Mouse (Mus musculus): ENCODE data around the gene Itsn2. TPM values are rescaled to one million over a fixed set of nuclear protein-coding genes. Genes with fewer than 3 reads are reported as not detected.

Itsn2 gene
- polyA plus RNA-seq, 1 experiment from 2014 or later = 39.7 TPM

GRCm38 (mm10) chr12:4593166-4593929 is 910 bp downstream of the Itsn2 start:
- under 1% methylated on average over 56 of the region's 80 CpGs for WGBS
- Histone ChIP-seq H3K4me3 (ENCODE audit: low read length) (peak overlapping the region; percentile 93), H3K36me3 (ENCODE audit: control insufficient read depth, insufficient read depth, low read length) (no peaks in the 10 kb centered on the region), H3K4me2 (ENCODE audit: low read depth, low read length) (peak overlapping the region; percentile 92), H3K4me1 (replicated peaks; ENCODE audit: control insufficient read depth, insufficient read depth, low read length) (peaks cover 7% of the 10 kb centered on the region), H3K27ac (ENCODE audit: low read length) (peak overlapping the region; percentile 88), H3K9ac (ENCODE audit: low read length) (peak overlapping the region; percentile 93), H3K9me3 (ENCODE audit: control insufficient read depth, low read length) (no peaks in the 10 kb centered on the region), H3K27me3 (ENCODE audit: control insufficient read depth, insufficient read depth, low read depth, low read length) (no peaks in the 10 kb centered on the region)
- peak; percentile 83 for ATAC-seq (ENCODE audit: low read depth)

GRCm38 (mm10) chr12:4593930-4594391 is 1.5 kb downstream of the Itsn2 start:
- Histone ChIP-seq H3K27me3 (ENCODE audit: control insufficient read depth, insufficient read depth, low read depth, low read length) (no peaks in the 10 kb centered on the region), H3K9ac (ENCODE audit: low read length) (peak overlapping the region; percentile 93), H3K9me3 (ENCODE audit: control insufficient read depth, low read length) (no peaks in the 10 kb centered on the region), H3K36me3 (ENCODE audit: control insufficient read depth, insufficient read depth, low read length) (no peaks in the 10 kb centered on the region), H3K4me3 (ENCODE audit: low read length) (peak overlapping the region; percentile 93), H3K27ac (ENCODE audit: low read length) (no peak overlapping the region), H3K4me2 (ENCODE audit: low read depth, low read length) (peak overlapping the region; percentile 92), H3K4me1 (replicated peaks; ENCODE audit: control insufficient read depth, insufficient read depth, low read length) (peaks cover 7% of the 10 kb centered on the region)
- WGBS = 44% methylated on average over 9 of the region's 9 CpGs
- no peak for ATAC-seq (ENCODE audit: low read depth)

- Histone ChIP-seq H3K27ac (ENCODE audit: low read length) (no peak overlapping the region), H3K9ac (ENCODE audit: low read length) (no peak overlapping the region), H3K9me3 (ENCODE audit: control insufficient read depth, low read length) (no peaks in the 10 kb centered on the region), H3K4me1 (replicated peaks; ENCODE audit: control insufficient read depth, insufficient read depth, low read length) (peaks cover 7% of the 10 kb centered on the region), H3K36me3 (ENCODE audit: control insufficient read depth, insufficient read depth, low read length) (no peaks in the 10 kb centered on the region), H3K4me2 (ENCODE audit: low read depth, low read length) (0 out of 2 replicates have a peak overlapping the region, but pooled peaks have one; percentile 10), H3K4me3 (ENCODE audit: low read length) (no peak overlapping the region), H3K27me3 (ENCODE audit: control insufficient read depth, insufficient read depth, low read depth, low read length) (no peaks in the 10 kb centered on the region)
- ATAC-seq (ENCODE audit: low read depth) = no peak
- 62% methylated on average over 6 of the region's 6 CpGs for WGBS
Measured at GRCm38 (mm10) chr12:4595055-4595454, 2.6 kb downstream of the Itsn2 start.

- ATAC-seq (ENCODE audit: low read depth) = no peak
- H3K4me3 ChIP-seq (ENCODE audit: low read length) = no peak overlapping the region
- H3K36me3 ChIP-seq (ENCODE audit: control insufficient read depth, insufficient read depth, low read length) = no peaks in the 10 kb centered on the region
- H3K4me1 ChIP-seq (replicated peaks; ENCODE audit: control insufficient read depth, insufficient read depth, low read length) = peaks cover 4% of the 10 kb centered on the region
- H3K4me2 ChIP-seq (ENCODE audit: low read depth, low read length) = no peak overlapping the region
- no peaks in the 10 kb centered on the region for H3K27me3 ChIP-seq (ENCODE audit: control insufficient read depth, insufficient read depth, low read depth, low read length)
- 55% methylated on average over 8 of the region's 8 CpGs for WGBS
- H3K27ac ChIP-seq (ENCODE audit: low read length) = no peak overlapping the region
- H3K9ac ChIP-seq (ENCODE audit: low read length) = no peak overlapping the region
- no peaks in the 10 kb centered on the region for H3K9me3 ChIP-seq (ENCODE audit: control insufficient read depth, low read length)
Measured at GRCm38 (mm10) chr12:4598666-4599428, 6.4 kb downstream of the Itsn2 start.

- 70% methylated on average over 4 of the region's 4 CpGs for WGBS
- Histone ChIP-seq H3K4me1 (replicated peaks; ENCODE audit: control insufficient read depth, insufficient read depth, low read length) (no peaks in the 10 kb centered on the region), H3K9me3 (ENCODE audit: control insufficient read depth, low read length) (no peaks in the 10 kb centered on the region), H3K4me2 (ENCODE audit: low read depth, low read length) (no peak overlapping the region), H3K27me3 (ENCODE audit: control insufficient read depth, insufficient read depth, low read depth, low read length) (no peaks in the 10 kb centered on the region), H3K4me3 (ENCODE audit: low read length) (no peak overlapping the region), H3K27ac (ENCODE audit: low read length) (no peak overlapping the region), H3K9ac (ENCODE audit: low read length) (no peak overlapping the region), H3K36me3 (ENCODE audit: control insufficient read depth, insufficient read depth, low read length) (no peaks in the 10 kb centered on the region)
- no peak for ATAC-seq (ENCODE audit: low read depth)
Measured at GRCm38 (mm10) chr12:4599713-4600112, 7.3 kb downstream of the Itsn2 start.

GRCm38 (mm10) chr12:4606625-4607024 is 14.2 kb downstream of the Itsn2 start:
- Histone ChIP-seq H3K27ac (ENCODE audit: low read length) (no peak overlapping the region), H3K4me2 (ENCODE audit: low read depth, low read length) (no peak overlapping the region), H3K9ac (ENCODE audit: low read length) (no peak overlapping the region), H3K36me3 (ENCODE audit: control insufficient read depth, insufficient read depth, low read length) (no peaks in the 10 kb centered on the region), H3K4me3 (ENCODE audit: low read length) (no peak overlapping the region), H3K4me1 (replicated peaks; ENCODE audit: control insufficient read depth, insufficient read depth, low read length) (no peaks in the 10 kb centered on the region; the same call in 1 of the 2 replicates), H3K27me3 (ENCODE audit: control insufficient read depth, insufficient read depth, low read depth, low read length) (no peaks in the 10 kb centered on the region), H3K9me3 (ENCODE audit: control insufficient read depth, low read length) (no peaks in the 10 kb centered on the region)
- no peak for ATAC-seq (ENCODE audit: low read depth)
- 48% methylated on average over 3 of the region's 3 CpGs for WGBS

GRCm38 (mm10) chr12:4614722-4615121 is 22.3 kb downstream of the Itsn2 start:
- no peak overlapping the region for H3K27ac ChIP-seq (ENCODE audit: low read length)
- H3K4me3 ChIP-seq (ENCODE audit: low read length) = no peak overlapping the region
- ATAC-seq (ENCODE audit: low read depth) = no peak
- H3K4me2 ChIP-seq (ENCODE audit: low read depth, low read length) = no peak overlapping the region
- no peaks in the 10 kb centered on the region for H3K36me3 ChIP-seq (ENCODE audit: control insufficient read depth, insufficient read depth, low read length)
- H3K27me3 ChIP-seq (ENCODE audit: control insufficient read depth, insufficient read depth, low read depth, low read length) = no peaks in the 10 kb centered on the region
- no peak overlapping the region for H3K9ac ChIP-seq (ENCODE audit: low read length)
- WGBS = 64% methylated on average over 2 of the region's 2 CpGs
- H3K4me1 ChIP-seq (replicated peaks; ENCODE audit: control insufficient read depth, insufficient read depth, low read length) = no peaks in the 10 kb centered on the region
- H3K9me3 ChIP-seq (ENCODE audit: control insufficient read depth, low read length) = no peaks in the 10 kb centered on the region

- no peak overlapping the region for H3K4me2 ChIP-seq (ENCODE audit: low read depth, low read length)
- no peak for ATAC-seq (ENCODE audit: low read depth)
- 57% methylated on average over 1 of the region's 1 CpGs for WGBS
- H3K9me3 ChIP-seq (ENCODE audit: control insufficient read depth, low read length) = no peaks in the 10 kb centered on the region
- H3K27me3 ChIP-seq (ENCODE audit: control insufficient read depth, insufficient read depth, low read depth, low read length) = no peaks in the 10 kb centered on the region
- no peak overlapping the region for H3K27ac ChIP-seq (ENCODE audit: low read length)
- H3K4me1 ChIP-seq (replicated peaks; ENCODE audit: control insufficient read depth, insufficient read depth, low read length) = no peaks in the 10 kb centered on the region
- H3K4me3 ChIP-seq (ENCODE audit: low read length) = no peak overlapping the region
- no peak overlapping the region for H3K9ac ChIP-seq (ENCODE audit: low read length)
- no peaks in the 10 kb centered on the region for H3K36me3 ChIP-seq (ENCODE audit: control insufficient read depth, insufficient read depth, low read length)
Measured at GRCm38 (mm10) chr12:4624201-4624600, 31.8 kb downstream of the Itsn2 start.

GRCm38 (mm10) chr12:4632957-4633356 is 40.5 kb downstream of the Itsn2 start:
- Histone ChIP-seq H3K9me3 (ENCODE audit: control insufficient read depth, low read length) (no peaks in the 10 kb centered on the region), H3K36me3 (ENCODE audit: control insufficient read depth, insufficient read depth, low read length) (peaks cover 26% of the 10 kb centered on the region), H3K27me3 (ENCODE audit: control insufficient read depth, insufficient read depth, low read depth, low read length) (no peaks in the 10 kb centered on the region), H3K4me2 (ENCODE audit: low read depth, low read length) (no peak overlapping the region), H3K4me3 (ENCODE audit: low read length) (no peak overlapping the region), H3K4me1 (replicated peaks; ENCODE audit: control insufficient read depth, insufficient read depth, low read length) (no peaks in the 10 kb centered on the region), H3K9ac (ENCODE audit: low read length) (no peak overlapping the region), H3K27ac (ENCODE audit: low read length) (no peak overlapping the region)
- WGBS = 86% methylated on average over 8 of the region's 8 CpGs
- no peak for ATAC-seq (ENCODE audit: low read depth)

Measured in lung, embryonic 16.5 days (tissue).